Mouse (Mus musculus) gastrocnemius, adult 18-20 months (tissue): Measurements from ENCODE around the gene Tbc1d30. TPM values are rescaled to one million over a fixed set of nuclear protein-coding genes. Genes with fewer than 3 reads are reported as not detected.

Experiments used
- DNase-seq: peaks from one replicate; pipeline ENCODE4 v3.0.0; 2021; ENCODE audit warnings: low spot score
- total RNA-seq, 2 experiments: library from RNA; stranded (reverse); gene quantifications; 2 replicates each; pipeline ENCODE4 v1.2.3; 2021

Tbc1d30 gene
- total RNA-seq, 2 experiments from 2014 or later, result 0.17 to 0.48 TPM

- no peak for DNase-seq
Observed at GRCm38 (mm10) chr10:121227988-121228409, 123.1 kb downstream of the Tbc1d30 start.

DNA sequence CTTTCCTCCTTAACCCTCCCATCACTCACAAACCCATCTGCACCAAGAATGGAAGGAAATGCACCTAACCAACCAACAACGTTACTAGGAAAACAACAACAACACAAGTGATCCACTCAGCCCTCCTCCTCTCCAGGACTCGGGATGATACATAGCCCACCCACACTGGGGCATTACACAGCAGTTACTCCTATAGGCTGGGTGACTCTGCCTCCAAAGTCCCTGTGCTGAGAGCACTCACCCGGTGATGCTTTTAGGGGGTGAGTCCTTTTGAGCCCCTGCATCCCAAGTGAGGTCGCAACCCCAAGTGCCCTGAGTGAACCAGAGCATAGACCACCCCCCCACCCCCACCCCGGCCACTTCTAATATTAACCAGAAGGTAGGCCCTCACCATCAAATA, 123.7 kb downstream of the Tbc1d30 start:
- DNase-seq, result no peak

GRCm38 (mm10) chr10:121225636-121226035, 125.4 kb downstream of the Tbc1d30 start:
- no peak for DNase-seq

GRCm38 (mm10) chr10:121222881-121223280, 128.2 kb downstream of the Tbc1d30 start:
- DNase-seq, result no peak

- no peak for DNase-seq
Observed at GRCm38 (mm10) chr10:121218616-121219015, 132.5 kb downstream of the Tbc1d30 start.

DNA sequence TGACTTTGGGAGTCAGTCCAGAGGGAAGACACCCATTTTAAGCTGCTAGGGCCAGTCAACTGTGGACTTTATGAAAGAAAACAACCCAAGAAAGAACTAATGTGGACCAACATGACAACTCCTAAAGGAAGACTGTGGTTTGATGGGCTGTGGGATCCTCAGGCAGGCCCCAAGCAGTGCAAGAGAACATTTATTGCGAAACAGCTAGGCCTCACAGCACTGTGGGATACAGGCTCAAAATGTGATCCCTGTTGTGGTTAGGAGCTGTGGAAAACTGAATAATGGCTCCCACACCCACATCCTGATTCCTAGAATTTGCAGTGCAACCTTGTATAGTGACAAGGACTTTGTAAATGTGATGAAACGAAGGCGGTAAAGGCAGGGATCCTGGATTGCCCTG, 134.3 kb downstream of the Tbc1d30 start:
- no peak for DNase-seq

Other genes starting within 250 kb of the Tbc1d30 start
- 10 to 100 TPM; 26.8 to 29.2 TPM for gene Gns, start 13.8 kb upstream of the Tbc1d30 start, total RNA-seq
- gene Rassf3, start 125.1 kb upstream of the Tbc1d30 start, total RNA-seq, result 10 to 100 TPM; 34.7 to 47.5 TPM
- gene Tbk1, start 235.5 kb upstream of the Tbc1d30 start, total RNA-seq, result 10 to 100 TPM in 1 of 2 experiments, 1 to 10 TPM in 1; 9.0 to 10.2 TPM